Mouse (Mus musculus) liver, embryonic 14.5 days (tissue): ENCODE results near the gene Phpt1. TPM values are rescaled to one million over a fixed set of nuclear protein-coding genes. Genes with fewer than 3 reads are reported as not detected.

ENCODE experiments used
- ATAC-seq: fragments of 200-750 bp; cut with Nextera tagmentation; 2 replicates; pipeline ENCODE4 v1.8.0; 2017; ENCODE audit warnings: moderate number of reproducible peaks, mild to moderate bottlenecking, moderate library complexity; ENCODE audit not compliant: insufficient read depth
- DNase-seq, 3 experiments: peaks; one replicate each; pipeline ENCODE4 v3.0.0-alpha.2; 2012 to 2013; ENCODE audit warnings: low read depth in 3 of 3, low spot score in 3 of 3
- H3K27ac ChIP-seq: fragments of 300-500 bp; sonication (generic); 2 replicates; pipeline ENCODE4 v1.5.1; 2014; ENCODE audit warnings: moderate library complexity, mild to moderate bottlenecking, control low read depth, inconsistent platforms
- H3K27me3 ChIP-seq: fragments of 300-500 bp; sonication (generic); 2 replicates; pipeline ENCODE4 v1.6.1; 2014; ENCODE audit warnings: mild to moderate bottlenecking, low read length, moderate library complexity; ENCODE audit not compliant: control insufficient read depth, insufficient read depth
- H3K36me3 ChIP-seq: fragments of 300-500 bp; sonication (generic); replicated peaks from 2 replicates; pipeline ENCODE4 v1.6.1; 2014; ENCODE audit warnings: low read depth; ENCODE audit not compliant: control insufficient read depth, insufficient read depth
- H3K4me1 ChIP-seq, 2 experiments: fragments of 200-500 bp in 1 of 2; fragments of 300-500 bp in 1 of 2; sonication (generic) in 1 of 2; replicated peaks; 2 replicates each; pipeline ENCODE4 v1.6.1; 2012 to 2014; ENCODE audit warnings: antibody characterized with exemption in 1 of 2, inconsistent platforms in 1 of 2, low read length in 1 of 2; ENCODE audit not compliant: control insufficient read depth in 2 of 2, insufficient read depth in 2 of 2
- H3K4me2 ChIP-seq: fragments of 300-500 bp; sonication (generic); 2 replicates; pipeline ENCODE4 v1.6.1; 2014; ENCODE audit warnings: low read depth, mild to moderate bottlenecking, control low read depth, moderate library complexity
- H3K4me3 ChIP-seq, 2 experiments: fragments of 200-500 bp in 1 of 2; fragments of 300-500 bp in 1 of 2; sonication (generic) in 1 of 2; 2 replicates each; pipeline ENCODE4 v1.5.1; 2012 to 2014; ENCODE audit warnings: low read depth in 2 of 2, low read length in 2 of 2, mild to moderate bottlenecking in 2 of 2, control low read depth in 1 of 2, inconsistent platforms in 1 of 2, moderate library complexity in 1 of 2; ENCODE audit not compliant: insufficient read depth in 1 of 2
- H3K9ac ChIP-seq: fragments of 300-500 bp; sonication (generic); replicated peaks from 2 replicates; pipeline ENCODE4 v1.6.1; 2014; ENCODE audit warnings: mild to moderate bottlenecking, control low read depth, moderate library complexity
- H3K9me3 ChIP-seq: fragments of 300-500 bp; sonication (generic); 2 replicates; pipeline ENCODE4 v1.6.1; 2016; ENCODE audit warnings: low read length, mixed read lengths; ENCODE audit not compliant: control insufficient read depth
- CTCF ChIP-seq: IDR thresholded peaks from 2 replicates; pipeline ENCODE4 v1.5.1; 2016; ENCODE audit warnings: antibody characterized with exemption, low read depth, control low read depth
- EP300 ChIP-seq: IDR thresholded peaks from 2 replicates; pipeline ENCODE4 v1.6.1; 2016; ENCODE audit warnings: antibody characterized with exemption, low read depth
- WGBS: fragments of 180-500 bp; shearing (Covaris S2); extraction: QIAGEN DNeasy Blood & Tissue Kit; methylation state at CpG from one replicate; pipeline ENCODE4 v1.1.7; 2014; ENCODE audit not compliant: insufficient replicate concordance; 5-methylcytosine and 5-hydroxymethylcytosine counted together
- polyA plus RNA-seq, 2 experiments: library from polyadenylated mRNA; depleted of rRNA in 1 of 2; stranded (reverse) in 1 of 2; unstranded in 1 of 2; fragments of >200 nt; fragmentation: Nextera tagmentation in 1 of 2; extraction: Ambion mirVana in 1 of 2; gene quantifications; 2 replicates each; pipeline versions ENCODE4 v1.2.1 to v1.2.3; 2012 to 2014

Phpt1 gene
- polyA plus RNA-seq, 2 experiments, result 31.4 to 44.9 TPM

GRCm38 (mm10) chr2:25583120-25583481 is 8.1 kb upstream of the Phpt1 start:
- peaks cover 30% of the 10 kb centered on the region for H3K27me3 ChIP-seq
- no peak overlapping the region for H3K27ac ChIP-seq
- 64% methylated on average over 6 of the region's 6 CpGs for whole genome bisulfite sequencing
- 0 out of 4 replicates have a peak, but pooled peaks cover 0 to 2% of the 10 kb centered on the region in 2 experiments for H3K4me1 ChIP-seq
- H3K9ac ChIP-seq, result no peak overlapping the region
- no peaks in the 10 kb centered on the region for H3K9me3 ChIP-seq
- DNase-seq (no peak), ATAC-seq (no peak)
- H3K4me3 ChIP-seq, result no peak overlapping the region
- TF ChIP-seq EP300 (no peak), CTCF (no peak)
- no peak overlapping the region for H3K4me2 ChIP-seq
- peaks cover 7% of the 10 kb centered on the region for H3K36me3 ChIP-seq

DNA sequence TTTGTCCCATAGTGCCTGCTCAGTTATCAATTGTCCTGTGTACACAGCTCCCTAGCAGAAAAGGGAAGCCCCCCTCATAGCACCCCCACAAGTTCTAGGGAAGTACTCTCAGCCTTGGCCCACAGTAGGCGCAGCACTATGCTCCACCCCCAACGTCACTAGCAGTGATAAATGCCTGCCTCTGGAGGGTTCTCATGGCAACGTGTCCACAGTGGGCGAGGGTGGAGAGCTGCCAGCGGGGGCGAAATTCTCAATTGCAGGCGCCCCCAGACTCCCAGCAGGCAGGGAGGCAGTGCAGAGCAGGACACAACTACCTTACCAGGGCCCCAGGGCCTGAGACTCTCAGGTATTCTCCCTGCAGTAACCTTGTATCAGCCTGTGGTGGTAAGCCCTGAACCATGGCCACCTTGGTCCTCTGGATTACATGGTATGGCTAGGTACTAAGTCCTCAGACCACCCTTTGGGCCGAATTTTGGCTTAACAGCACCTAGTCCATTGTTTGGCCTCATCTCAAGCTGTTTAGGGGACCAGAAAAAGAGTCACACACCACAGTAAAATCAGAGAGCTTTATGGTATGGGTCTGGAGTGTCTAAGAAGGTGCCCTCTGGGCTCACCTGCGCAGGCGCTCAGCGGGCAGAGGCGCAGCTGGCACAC is 7.6 kb upstream of the Phpt1 start:
- ATAC-seq, result no peak
- DNase-seq, result no peak
- no peak overlapping the region for H3K27ac ChIP-seq
- no peak for TF ChIP-seq CTCF
- H3K4me3 ChIP-seq, result no peak overlapping the region
- H3K4me1 ChIP-seq, result 0 out of 4 replicates have a peak, but pooled peaks cover 0 to 2% of the 10 kb centered on the region in 2 experiments
- no peaks in the 10 kb centered on the region for H3K9me3 ChIP-seq
- peaks cover 36% of the 10 kb centered on the region for H3K27me3 ChIP-seq
- H3K9ac ChIP-seq, result no peak overlapping the region
- H3K4me2 ChIP-seq, result no peak overlapping the region
- peaks cover 7% of the 10 kb centered on the region for H3K36me3 ChIP-seq
- 37% methylated on average over 12 of the region's 12 CpGs for WGBS

- no peak for DNase-seq
- Histone ChIP-seq H3K9me3 (no peaks in the 10 kb centered on the region), H3K27ac (no peak overlapping the region), H3K36me3 (peaks cover 7% of the 10 kb centered on the region), H3K4me1 (0 out of 4 replicates have a peak, but pooled peaks cover 0 to 2% of the 10 kb centered on the region in 2 experiments), H3K4me2 (no peak overlapping the region), H3K4me3 (no peak overlapping the region), H3K9ac (no peak overlapping the region), H3K27me3 (peaks cover 42% of the 10 kb centered on the region)
- no peak for TF ChIP-seq EP300
- TF ChIP-seq CTCF, result no peak
- 0 out of 2 replicates have a peak, but pooled peaks have one; percentile 4 for ATAC-seq
- 10% methylated on average over 6 of the region's 6 CpGs for WGBS
Observed at GRCm38 (mm10) chr2:25581901-25582301, 6.9 kb upstream of the Phpt1 start.

DNA sequence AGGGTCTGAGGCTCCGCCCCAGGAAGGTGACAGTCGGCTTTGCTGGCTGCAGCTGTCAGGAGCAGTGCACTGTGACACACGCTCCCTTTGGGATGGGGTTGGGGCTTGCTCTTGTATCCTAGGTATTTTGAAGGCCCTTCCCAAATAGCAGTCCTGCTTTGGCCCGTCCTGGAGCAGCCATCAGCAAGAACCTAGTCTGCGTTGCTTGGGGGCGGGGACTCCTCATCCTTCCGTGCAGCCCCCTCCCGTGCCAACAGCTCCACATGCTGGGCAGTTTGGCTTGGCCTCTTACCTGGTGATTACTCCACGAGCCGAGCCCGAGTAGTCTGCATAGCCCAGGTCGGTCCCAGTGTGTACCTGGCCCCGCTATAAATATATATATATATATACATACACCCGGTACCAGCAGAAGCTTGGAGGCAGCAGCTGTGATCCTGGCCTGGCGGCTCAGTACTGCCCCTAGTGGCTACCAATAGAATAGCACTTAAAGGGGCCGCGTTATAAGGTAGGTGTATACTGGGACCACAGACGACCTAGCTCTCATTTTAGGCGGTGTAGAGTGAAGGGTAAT is 6.4 kb upstream of the Phpt1 start, which contains the start of gene Ajm1:
Gene Ajm1 (minus strand): TSS at position 464 of the 571 bp plus-strand sequence.
- peaks cover 7% of the 10 kb centered on the region for H3K36me3 ChIP-seq
- ATAC-seq (peak; percentile 67), DNase-seq (peak in 1 of 3 experiments; percentile 47)
- H3K4me2 ChIP-seq, result peak within 1 kb of the TSS; percentile 50
- H3K9me3 ChIP-seq, result no peaks in the 10 kb centered on the region
- H3K27me3 ChIP-seq, result peaks cover 48% of the 10 kb centered on the region
- H3K9ac ChIP-seq, result no peak within 1 kb of the TSS
- WGBS, result 5% methylated on average over 19 of the region's 19 CpGs
- H3K4me3 ChIP-seq, result peak within 1 kb of the TSS in 1 of 2 experiments; percentile 21; a peak in 2 of 4 replicates
- TF ChIP-seq CTCF (peak; percentile 94), EP300 (no peak)
- no peak within 1 kb of the TSS for H3K27ac ChIP-seq
- H3K4me1 ChIP-seq, result 0 out of 4 replicates have a peak, but pooled peaks cover 0 to 2% of the 10 kb centered on the region in 2 experiments

- ATAC-seq (no peak), DNase-seq (no peak)
- no peaks in the 10 kb centered on the region for H3K9me3 ChIP-seq
- no peak overlapping the region for H3K9ac ChIP-seq
- H3K4me2 ChIP-seq, result no peak overlapping the region
- peaks cover 0 to 5% of the 10 kb centered on the region in 2 experiments; a peak in 1 of 4 replicates for H3K4me1 ChIP-seq
- no peak overlapping the region for H3K4me3 ChIP-seq
- H3K36me3 ChIP-seq, result peaks cover 7% of the 10 kb centered on the region
- WGBS, result 27% methylated on average over 6 of the region's 6 CpGs
- no peak overlapping the region for H3K27ac ChIP-seq
- peaks cover 55% of the 10 kb centered on the region for H3K27me3 ChIP-seq
- TF ChIP-seq CTCF (no peak), EP300 (no peak)
Observed at GRCm38 (mm10) chr2:25580621-25581101, 5.6 kb upstream of the Phpt1 start.
